Mouse (Mus musculus): ENCODE results near the gene Abcb11.

The Abcb11 gene

GRCm38 (mm10) chr2:69264069-69264618 is 78.3 kb downstream of the Abcb11 start:
- DNase-seq (ENCODE audit: low spot score in 2 of 2) = no peak

GRCm38 (mm10) chr2:69248221-69248755 is 94.1 kb downstream of the Abcb11 start:
- no peak for DNase-seq (ENCODE audit: low spot score in 2 of 2)

- DNase-seq (ENCODE audit: low spot score in 2 of 2) = no peak
These were observed 95.3 kb downstream of the Abcb11 start for GRCm38 (mm10) chr2:69247081-69247480.

- no peak for DNase-seq (ENCODE audit: low spot score in 2 of 2)
These were observed 97.5 kb downstream of the Abcb11 start for GRCm38 (mm10) chr2:69244924-69245323.

GRCm38 (mm10) chr2:69239315-69239714 is 103.1 kb downstream of the Abcb11 start:
- DNase-seq (ENCODE audit: low spot score in 2 of 2) = no peak

- no peak for DNase-seq (ENCODE audit: low spot score in 2 of 2)
These were observed 107.3 kb downstream of the Abcb11 start for GRCm38 (mm10) chr2:69234976-69235678.

- no peak for DNase-seq (ENCODE audit: low spot score in 2 of 2)
These were observed 110.3 kb downstream of the Abcb11 start for GRCm38 (mm10) chr2:69232101-69232500.

GRCm38 (mm10) chr2:69230137-69230536 is 112.3 kb downstream of the Abcb11 start:
- no peak for DNase-seq (ENCODE audit: low spot score in 2 of 2)

- DNase-seq (ENCODE audit: low spot score in 2 of 2) = no peak
These were observed 113.8 kb downstream of the Abcb11 start for GRCm38 (mm10) chr2:69228635-69229034.

GRCm38 (mm10) chr2:69226876-69227275 is 115.5 kb downstream of the Abcb11 start:
- no peak for DNase-seq (ENCODE audit: low spot score in 2 of 2)

- DNase-seq (ENCODE audit: low spot score in 2 of 2) = no peak
These were observed 117.7 kb downstream of the Abcb11 start for GRCm38 (mm10) chr2:69224724-69225123.

- DNase-seq (ENCODE audit: low spot score in 2 of 2) = no peak
These were observed 119.6 kb downstream of the Abcb11 start for GRCm38 (mm10) chr2:69222815-69223214.

GRCm38 (mm10) chr2:69221868-69222416 is 120.5 kb downstream of the Abcb11 start:
- no peak for DNase-seq (ENCODE audit: low spot score in 2 of 2)

GRCm38 (mm10) chr2:69215242-69215641 is 127.2 kb downstream of the Abcb11 start:
- DNase-seq (ENCODE audit: low spot score in 2 of 2) = no peak

GRCm38 (mm10) chr2:69212652-69213051 is 129.8 kb downstream of the Abcb11 start:
- DNase-seq (ENCODE audit: low spot score in 2 of 2) = no peak

- DNase-seq (ENCODE audit: low spot score in 2 of 2) = no peak
These were observed 131.6 kb downstream of the Abcb11 start, which contains the start of gene G6pc2 for GRCm38 (mm10) chr2:69210773-69211172. Gene G6pc2 (plus strand): TSS chr2:69211073.

GRCm38 (mm10) chr2:69209684-69210083 is 132.7 kb downstream of the Abcb11 start:
- no peak for DNase-seq (ENCODE audit: low spot score in 2 of 2)

- DNase-seq (ENCODE audit: low spot score in 2 of 2) = no peak
These were observed 135.9 kb downstream of the Abcb11 start for GRCm38 (mm10) chr2:69206523-69206922.

GRCm38 (mm10) chr2:69205791-69206351 is 136.5 kb downstream of the Abcb11 start, which contains the start of gene Spc25:
Gene Spc25 (minus strand): TSS chr2:69206194.
- peak; percentile 75 to 93 for DNase-seq (ENCODE audit: low spot score in 2 of 2)

- DNase-seq (ENCODE audit: low spot score in 2 of 2) = no peak
These were observed 137.2 kb downstream of the Abcb11 start for GRCm38 (mm10) chr2:69205185-69205584.

- no peak for DNase-seq (ENCODE audit: low spot score in 2 of 2)
These were observed 148.9 kb downstream of the Abcb11 start for GRCm38 (mm10) chr2:69193555-69193954.

GRCm38 (mm10) chr2:69191059-69191458 is 151.4 kb downstream of the Abcb11 start:
- DNase-seq (ENCODE audit: low spot score in 2 of 2) = no peak

GRCm38 (mm10) chr2:69189222-69189621 is 153.2 kb downstream of the Abcb11 start:
- DNase-seq (ENCODE audit: low spot score in 2 of 2) = no peak

All from left cerebral cortex, adult 9 months (tissue).